Mouse (Mus musculus): ENCODE data around the gene Odf4.

The Odf4 gene

DNA sequence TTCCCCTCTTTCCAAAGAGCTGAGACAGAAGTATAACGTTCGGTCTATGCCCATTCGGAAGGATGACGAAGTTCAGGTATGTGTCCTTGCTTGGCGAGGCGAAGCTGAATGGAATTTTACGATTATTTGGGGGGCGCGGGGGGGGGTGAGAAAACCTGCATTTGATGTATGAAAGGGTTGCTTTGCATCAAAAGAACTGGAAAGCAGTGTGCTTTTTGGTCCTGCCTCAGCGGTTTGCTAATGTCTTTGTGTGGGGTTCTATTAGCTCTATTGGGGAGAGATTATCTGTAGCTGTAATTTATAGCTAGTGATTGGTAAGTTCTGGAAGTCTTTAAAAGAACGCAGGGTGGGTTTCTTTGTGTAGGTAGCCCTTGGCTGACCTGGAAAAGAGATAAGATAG, 24.5 kb downstream of the Odf4 start:
- DNase-seq (ENCODE audit: low read depth, low spot score) = no peak

GRCm38 (mm10) chr11:68902047-68902364, 24.9 kb downstream of the Odf4 start:
- no peak for DNase-seq (ENCODE audit: low read depth, low spot score)

DNA sequence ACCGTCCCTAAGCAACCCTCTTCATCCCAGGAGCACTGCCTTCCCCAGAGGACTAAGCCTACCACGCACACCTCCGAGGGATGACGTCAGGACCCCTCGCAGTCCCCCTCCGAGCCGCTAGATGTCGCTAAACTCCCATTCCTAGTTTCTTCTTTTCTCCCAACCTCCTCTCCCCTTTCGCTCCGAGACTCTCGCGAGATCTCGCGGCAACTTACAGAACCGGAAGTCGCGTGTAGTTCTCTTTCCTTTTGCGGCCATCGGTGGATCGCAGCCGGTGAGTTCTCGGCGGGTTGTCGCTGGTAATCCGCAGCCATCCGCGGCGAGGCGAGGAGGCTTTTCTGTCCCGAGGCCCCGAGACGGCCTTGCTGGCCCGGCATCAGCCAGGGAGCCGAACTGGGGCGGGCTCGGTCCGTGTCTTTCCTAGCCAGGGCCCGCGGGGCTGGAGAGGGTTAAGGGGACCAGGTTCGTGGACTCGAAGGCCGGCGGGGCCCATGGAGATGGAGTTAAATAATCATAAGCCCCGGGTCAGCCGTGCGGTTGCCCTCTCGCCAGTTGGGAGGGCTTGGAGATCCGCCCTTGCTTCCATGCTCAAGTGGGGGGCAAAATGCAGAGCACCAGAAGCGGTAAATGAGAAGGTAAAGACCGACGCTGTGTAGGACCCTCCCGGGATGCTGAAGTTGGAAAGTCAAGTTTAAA, 25.4 kb downstream of the Odf4 start, which contains the start of gene Rpl26:
Rpl26 (plus strand) TSS at position 233 of the 696 bp plus-strand sequence.
- DNase-seq (ENCODE audit: low read depth, low spot score) = peak; percentile 99

DNA sequence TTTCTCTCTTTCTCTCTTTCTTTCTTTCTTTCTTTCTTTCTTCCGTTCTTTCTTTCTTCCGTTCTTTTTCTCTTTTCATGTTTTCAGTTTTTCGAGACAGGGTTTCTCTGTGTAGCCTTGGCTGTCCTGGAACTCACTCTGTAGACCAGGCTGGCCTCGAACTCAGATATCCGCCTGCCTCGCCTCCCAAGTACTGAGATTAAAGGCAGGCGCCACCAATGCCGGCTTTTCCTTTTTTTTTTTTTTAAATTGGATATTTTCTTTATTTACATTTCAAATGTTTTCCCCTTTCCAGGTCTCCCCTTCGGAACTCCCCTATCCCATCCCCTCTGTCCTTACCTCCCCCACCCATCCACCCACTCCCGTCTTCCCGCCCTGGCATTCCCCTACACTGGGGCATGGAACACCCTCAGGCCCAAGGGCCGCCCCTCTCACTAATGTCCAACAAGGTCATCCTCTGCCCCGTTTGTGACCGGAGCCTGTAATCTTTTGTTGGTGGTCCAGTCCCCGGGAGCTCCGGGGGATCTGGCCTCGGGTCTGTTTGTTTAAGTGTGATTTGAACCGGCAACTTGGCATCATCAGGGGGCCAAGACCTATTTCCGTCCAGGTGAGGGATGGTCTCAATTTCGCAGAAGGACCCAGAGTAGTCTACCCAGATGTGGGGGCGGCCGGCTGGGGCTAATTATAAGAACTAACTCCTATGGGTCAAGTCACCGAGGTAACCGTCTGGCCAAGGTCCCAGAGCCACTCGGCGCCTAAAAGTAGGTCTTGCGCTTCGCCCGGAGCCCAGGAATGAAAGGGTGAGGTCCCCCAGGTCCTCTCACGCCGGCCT, 26.1 kb downstream of the Odf4 start:
- no peak for DNase-seq (ENCODE audit: low read depth, low spot score)

DNA sequence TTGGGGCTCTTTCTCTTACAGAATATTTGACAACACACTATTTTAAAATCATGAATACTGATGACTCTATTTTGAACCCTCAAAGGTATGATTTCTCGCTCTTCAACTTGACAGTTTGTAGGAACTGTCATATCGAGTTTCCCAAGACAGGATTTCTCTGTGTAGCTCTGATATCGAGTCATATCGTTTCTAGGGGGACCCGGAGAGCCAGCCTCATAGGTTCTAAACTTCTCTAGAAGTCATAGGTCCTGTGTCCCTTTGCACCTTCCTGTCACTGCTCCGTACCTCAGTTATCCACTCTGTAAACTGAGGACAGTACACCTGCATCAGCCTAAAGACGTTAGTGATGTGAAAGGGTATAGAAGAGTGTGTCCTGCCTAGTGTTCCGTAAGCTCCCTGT, 27.1 kb downstream of the Odf4 start:
- no peak for DNase-seq (ENCODE audit: low read depth, low spot score)

- DNase-seq (ENCODE audit: low read depth, low spot score) = no peak
Observed at GRCm38 (mm10) chr11:68898790-68899189, 28.1 kb downstream of the Odf4 start.

DNA sequence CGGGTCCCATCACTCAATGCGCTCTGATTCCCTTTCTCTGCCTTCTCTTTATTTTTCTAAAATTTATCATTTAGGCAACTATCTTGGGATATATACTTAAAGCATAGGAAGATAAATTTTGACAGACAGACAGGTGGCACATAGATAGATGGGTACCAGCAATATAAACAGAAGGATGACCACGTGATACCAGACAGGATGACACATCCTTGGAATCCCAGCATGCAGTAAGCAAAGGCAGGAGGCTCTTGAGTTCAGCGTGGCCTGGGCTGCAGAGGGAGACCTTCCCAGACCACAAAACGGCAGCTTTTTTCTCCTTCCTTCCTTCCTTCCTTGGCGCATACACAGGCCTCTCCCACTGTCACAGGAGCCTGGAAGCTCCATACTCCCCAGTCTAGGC, 29.0 kb downstream of the Odf4 start:
- DNase-seq (ENCODE audit: low read depth, low spot score) = no peak

- DNase-seq (ENCODE audit: low read depth, low spot score) = peak; percentile 80
Observed at GRCm38 (mm10) chr11:68897120-68897519, 29.8 kb downstream of the Odf4 start.

DNA sequence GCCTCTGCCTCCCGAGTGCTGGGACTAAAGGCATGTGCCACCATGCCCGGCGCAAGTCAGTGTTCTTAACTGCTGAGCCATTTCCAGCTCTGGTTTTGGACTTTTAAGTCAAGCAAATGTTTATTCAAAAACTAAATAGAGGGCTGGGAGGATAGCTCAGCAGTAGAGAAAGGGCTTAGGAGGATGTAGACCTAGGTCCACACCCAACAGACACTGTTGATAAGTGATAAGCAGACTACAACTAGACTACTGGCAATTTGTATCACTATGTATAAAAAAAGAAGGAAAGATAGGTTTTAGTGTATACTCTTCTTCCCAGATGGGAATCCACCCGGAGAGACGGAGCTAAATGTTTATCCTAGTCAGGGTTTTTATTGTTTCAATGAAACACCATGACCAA, 30.6 kb downstream of the Odf4 start:
- DNase-seq (ENCODE audit: low read depth, low spot score) = no peak

GRCm38 (mm10) chr11:68893911-68894464, 32.9 kb downstream of the Odf4 start:
- DNase-seq (ENCODE audit: low read depth, low spot score) = no peak

DNA sequence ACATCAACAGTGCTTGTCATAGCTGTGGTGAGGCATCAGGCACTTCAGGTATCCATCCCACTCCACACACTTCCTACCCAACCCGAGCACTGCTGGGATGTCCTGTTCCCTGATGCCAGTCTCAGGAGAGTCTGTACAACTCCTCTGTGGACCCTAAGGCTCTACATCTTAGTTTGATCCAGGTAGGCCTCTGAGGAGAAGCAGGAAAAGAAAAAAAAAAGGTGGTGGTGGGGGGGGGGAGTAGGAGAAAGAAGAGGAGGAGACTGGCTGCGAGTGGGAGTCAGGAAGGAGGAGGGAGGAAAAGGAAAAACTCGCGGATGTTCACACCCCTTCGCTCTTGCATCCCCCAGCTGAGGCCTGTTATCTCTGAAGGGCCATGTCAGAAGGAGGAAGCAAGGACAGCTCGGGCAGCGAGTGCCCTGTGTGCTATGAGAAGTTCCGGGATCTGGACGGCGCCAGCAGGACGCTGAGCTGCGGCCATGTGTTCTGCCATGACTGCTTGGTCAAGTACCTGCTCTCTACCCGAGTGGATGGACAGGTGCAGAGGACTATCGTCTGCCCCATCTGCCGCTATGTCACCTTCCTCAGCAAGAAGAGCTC, 34.5 kb downstream of the Odf4 start:
- no peak for DNase-seq (ENCODE audit: low read depth, low spot score)

DNA sequence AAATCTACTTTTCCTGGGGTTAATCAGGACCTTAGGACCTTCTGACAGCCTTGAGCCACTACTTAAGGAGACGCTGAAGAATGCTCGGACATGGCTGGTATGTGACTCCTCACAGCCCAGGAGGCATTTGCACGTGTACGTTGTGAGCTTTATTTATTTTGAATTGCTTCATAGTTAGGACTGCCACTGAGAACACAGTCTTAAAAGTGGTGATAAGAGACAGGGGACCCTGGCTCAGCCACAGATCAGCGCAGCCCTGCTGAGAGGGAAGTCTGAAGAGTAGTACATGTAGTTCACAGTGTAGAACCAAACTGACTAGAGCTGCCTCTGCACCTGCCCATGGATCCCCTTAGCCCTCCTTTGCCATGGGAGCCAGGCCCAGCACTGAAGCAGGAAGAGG, 35.1 kb downstream of the Odf4 start:
- no peak for DNase-seq (ENCODE audit: low read depth, low spot score)

GRCm38 (mm10) chr11:68890625-68891024, 36.3 kb downstream of the Odf4 start:
- DNase-seq (ENCODE audit: low read depth, low spot score) = no peak

- DNase-seq (ENCODE audit: low read depth, low spot score) = no peak
Observed at GRCm38 (mm10) chr11:68888653-68889052, 38.2 kb downstream of the Odf4 start.

DNA sequence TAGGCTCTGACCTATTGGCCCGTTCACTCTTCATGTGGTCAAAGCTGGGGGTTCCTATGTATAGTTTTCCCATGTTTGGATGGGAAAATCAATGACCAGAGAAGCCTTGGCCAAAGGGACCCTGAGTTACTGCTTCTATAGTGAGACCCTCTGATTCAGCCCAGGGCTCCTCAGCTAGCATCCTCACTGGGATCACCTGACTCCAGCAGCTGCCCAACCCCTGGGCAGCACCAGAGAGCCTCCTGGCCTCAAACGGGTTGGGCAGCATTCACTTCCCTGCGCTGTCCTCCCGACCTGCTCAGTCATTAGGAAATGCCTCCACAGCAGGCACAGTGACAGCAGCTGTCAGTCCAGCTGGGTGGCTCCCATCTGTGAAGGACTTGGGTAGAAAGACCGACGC, 38.6 kb downstream of the Odf4 start, which contains the start of gene Rnf222:
Rnf222 (plus strand) TSS at position 301 of the 400 bp plus-strand sequence.
- no peak for DNase-seq (ENCODE audit: low read depth, low spot score)

GRCm38 (mm10) chr11:68886091-68886490, 40.8 kb downstream of the Odf4 start:
- DNase-seq (ENCODE audit: low read depth, low spot score) = no peak

DNA sequence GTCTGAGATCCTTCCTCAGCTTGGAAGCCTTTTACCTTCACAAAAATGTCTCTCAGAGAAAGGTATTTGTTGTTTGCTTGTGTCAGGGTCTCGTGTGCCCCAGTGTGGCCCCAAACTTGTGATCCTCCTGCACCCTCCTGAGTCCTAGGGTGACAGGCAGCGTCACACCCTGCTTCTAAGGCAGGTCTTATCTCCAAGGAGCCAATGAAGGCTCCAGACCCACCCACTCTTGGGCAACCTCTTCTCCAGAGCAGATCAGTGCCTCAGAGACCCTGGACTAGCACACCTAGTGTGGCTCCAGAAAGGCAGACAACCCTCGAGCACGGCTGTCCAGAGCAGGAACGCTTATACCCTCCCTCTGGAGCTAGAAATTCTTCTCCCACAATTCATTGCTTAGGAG, 42.5 kb downstream of the Odf4 start:
- DNase-seq (ENCODE audit: low read depth, low spot score) = no peak

- DNase-seq (ENCODE audit: low read depth, low spot score) = no peak
Observed at GRCm38 (mm10) chr11:68883843-68884242, 43.0 kb downstream of the Odf4 start.

DNA sequence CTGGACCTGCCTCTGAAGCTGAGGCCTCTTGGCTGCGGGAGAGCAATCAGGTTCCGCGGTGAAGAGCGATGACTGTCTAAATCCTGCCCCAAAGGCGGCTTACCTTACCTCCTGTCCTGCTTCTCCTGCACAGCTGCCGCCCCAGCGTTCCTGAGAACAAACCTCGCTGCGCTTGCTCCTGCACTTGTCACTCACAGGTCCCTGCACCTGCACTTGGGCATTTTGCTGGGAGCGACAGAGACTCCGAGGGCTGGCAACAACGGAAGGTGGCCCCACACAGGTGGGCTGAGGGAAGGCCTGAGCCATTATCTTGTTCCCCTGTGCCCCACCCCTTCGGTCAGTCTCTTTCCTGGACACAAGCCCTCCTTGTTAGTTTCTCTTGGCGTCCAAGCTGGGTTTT, 44.8 kb downstream of the Odf4 start:
- no peak for DNase-seq (ENCODE audit: low read depth, low spot score)

- DNase-seq (ENCODE audit: low read depth, low spot score) = no peak
Observed at GRCm38 (mm10) chr11:68878811-68879210, 48.1 kb downstream of the Odf4 start.

- DNase-seq (ENCODE audit: low read depth, low spot score) = peak; percentile 82
Observed at GRCm38 (mm10) chr11:68874841-68875240, 52.0 kb downstream of the Odf4 start.
